Mouse (Mus musculus) testis, adult 2 months (tissue): Measurements from ENCODE around the gene Ctla4.

Experiments used
- CTCF ChIP-seq: fragments of 200-500 bp; IDR thresholded peaks from 2 replicates; pipeline ENCODE4 v1.5.1; 2012; ENCODE audit warnings: low read depth, mild to moderate bottlenecking, inconsistent platforms, low read length, moderate library complexity; ENCODE audit not compliant: control insufficient read depth, insufficient read depth, insufficient replicate concordance
- POLR2A ChIP-seq: fragments of 200-500 bp; IDR thresholded peaks from 2 replicates; pipeline ENCODE4 v1.6.1; 2012; ENCODE audit warnings: low read depth, mild to moderate bottlenecking, inconsistent platforms, low read length, moderate library complexity; ENCODE audit not compliant: control insufficient read depth

DNA sequence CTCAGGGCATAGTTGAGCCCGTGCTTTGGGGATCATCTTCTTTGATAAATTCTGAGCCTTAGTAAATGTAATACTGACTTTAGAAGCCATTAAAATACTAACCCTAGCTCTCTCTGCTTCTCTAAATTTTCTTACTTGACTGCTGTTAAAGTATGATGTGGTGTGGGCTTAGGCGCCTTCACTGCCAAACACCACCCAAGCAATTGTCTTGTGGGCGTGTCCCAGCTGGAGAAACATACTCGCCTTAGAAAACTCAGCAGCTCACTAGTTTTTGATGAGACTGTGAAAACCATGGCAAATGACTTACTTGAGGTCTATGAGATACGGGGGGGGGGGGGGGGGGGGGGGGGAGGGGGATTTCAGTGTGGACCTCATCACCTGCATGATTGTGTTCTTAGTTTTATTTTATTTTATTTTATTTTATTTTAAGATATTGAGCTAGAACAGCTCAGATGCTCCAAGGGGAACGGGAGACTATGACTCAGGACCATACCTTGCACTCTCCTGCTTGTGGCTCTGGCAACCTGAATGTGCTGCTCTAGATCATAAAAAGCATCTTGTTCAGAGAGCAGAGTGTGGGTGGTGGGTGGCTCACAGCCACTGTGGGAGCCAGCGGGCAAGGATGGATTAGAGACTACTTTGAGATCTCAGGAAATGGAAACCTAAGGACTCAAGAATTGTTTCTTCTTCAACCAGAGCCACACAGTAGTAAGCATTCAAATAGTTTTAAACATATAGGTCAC, 41.3 kb upstream of the Ctla4 start:
- TF ChIP-seq POLR2A, result no peak
- TF ChIP-seq CTCF, result no peak
